Mouse (Mus musculus) hindbrain, embryonic 11.5 days (tissue): ENCODE results near the gene Elane. TPM values are rescaled to one million over a fixed set of nuclear protein-coding genes. Genes with fewer than 3 reads are reported as not detected.
A peak's percentile ranks its signal among the peaks of the same experiment; 100 is the strongest.
"Not testable (repeated sequence)": the region's sequence is repeated elsewhere in the genome, so short reads cannot be mapped to it uniquely, and the experiment has no call there.

ENCODE experiments used
- ATAC-seq: fragments of 200-750 bp; cut with Nextera tagmentation; 2 replicates; pipeline ENCODE4 v1.8.0; 2017; ENCODE audit warnings: mild to moderate bottlenecking, moderate TSS enrichment, moderate library complexity; ENCODE audit not compliant: low FRiP score
- DNase-seq: peaks from one replicate; pipeline ENCODE4 v3.0.0-alpha.2; 2015; ENCODE audit warnings: low spot score
- H3K27ac ChIP-seq: fragments of 300-500 bp; sonication (generic); 2 replicates; pipeline ENCODE4 v1.5.1; 2014; ENCODE audit warnings: mild to moderate bottlenecking, low read depth, low read length
- H3K27me3 ChIP-seq: fragments of 300-500 bp; sonication (generic); 2 replicates; pipeline ENCODE4 v1.6.1; 2014; ENCODE audit warnings: mild to moderate bottlenecking, low read length, moderate library complexity, mixed read lengths; ENCODE audit not compliant: control insufficient read depth, insufficient read depth
- H3K36me3 ChIP-seq: fragments of 300-500 bp; sonication (generic); 2 replicates; pipeline ENCODE4 v1.6.1; 2014; ENCODE audit warnings: mild to moderate bottlenecking, low read length, moderate library complexity, mixed read lengths; ENCODE audit not compliant: control insufficient read depth, insufficient read depth
- H3K4me1 ChIP-seq: fragments of 300-500 bp; sonication (generic); replicated peaks from 2 replicates; pipeline ENCODE4 v1.6.1; 2014; ENCODE audit warnings: low read length, mixed read lengths; ENCODE audit not compliant: control insufficient read depth, insufficient read depth
- H3K4me2 ChIP-seq: fragments of 300-500 bp; sonication (generic); replicated peaks from 2 replicates; pipeline ENCODE4 v1.6.1; 2014; ENCODE audit warnings: mild to moderate bottlenecking, low read depth, low read length
- H3K4me3 ChIP-seq: fragments of 300-500 bp; sonication (generic); 2 replicates; pipeline ENCODE4 v1.5.1; 2014; ENCODE audit warnings: low read depth, low read length
- H3K9ac ChIP-seq: fragments of 300-500 bp; sonication (generic); 2 replicates; pipeline ENCODE4 v1.6.1; 2014; ENCODE audit warnings: low read depth, low read length
- H3K9me3 ChIP-seq: fragments of 300-500 bp; sonication (generic); 2 replicates; pipeline ENCODE4 v1.6.1; 2016; ENCODE audit warnings: low read length; ENCODE audit not compliant: control insufficient read depth
- WGBS: fragments of 180-500 bp; shearing (Covaris S2); extraction: QIAGEN DNeasy Blood & Tissue Kit; methylation state at CpG from one replicate; pipeline ENCODE4 v1.1.7; 2014; 5-methylcytosine and 5-hydroxymethylcytosine counted together
- polyA plus RNA-seq: library from polyadenylated mRNA; unstranded; fragments of >200 nt; fragmentation: Nextera tagmentation; extraction: Ambion mirVana; gene quantifications from 2 replicates; pipeline ENCODE4 v1.2.1, GENCODE M21; 2014

The Elane gene
- polyA plus RNA-seq, 1 experiment from 2014 or later: not detected

- Histone ChIP-seq H3K27ac (no peak overlapping the region), H3K27me3 (peaks cover 14% of the 10 kb centered on the region), H3K9ac (no peak overlapping the region), H3K4me1 (0 out of 2 replicates have a peak, but pooled peaks cover 2% of the 10 kb centered on the region), H3K9me3 (no peaks in the 10 kb centered on the region), H3K4me3 (peak overlapping the region; percentile 6; the same call in 1 of the 2 replicates), H3K4me2 (peak overlapping the region; percentile 11; the same call in 1 of the 2 replicates), H3K36me3 (no peaks in the 10 kb centered on the region)
- 7% methylated on average over 22 of the region's 22 CpGs for WGBS
- ATAC-seq: no peak
- peak; percentile 34 for DNase-seq
These were observed 4.1 kb upstream of the Elane start for GRCm38 (mm10) chr10:79881981-79882380.

- DNase-seq (peak; percentile 89), ATAC-seq (0 out of 2 replicates have a peak, but pooled peaks have one; percentile 18)
- Histone ChIP-seq H3K36me3 (no peaks in the 10 kb centered on the region), H3K27me3 (peaks cover 14% of the 10 kb centered on the region), H3K9ac (0 out of 2 replicates have a peak overlapping the region, but pooled peaks have one; percentile 11), H3K4me1 (0 out of 2 replicates have a peak, but pooled peaks cover 2% of the 10 kb centered on the region), H3K4me3 (no peak overlapping the region), H3K27ac (no peak overlapping the region), H3K9me3 (no peaks in the 10 kb centered on the region), H3K4me2 (no peak overlapping the region)
- whole genome bisulfite sequencing: 15% methylated on average over 22 of the region's 22 CpGs
These were observed 2.6 kb upstream of the Elane start for GRCm38 (mm10) chr10:79883297-79884084.

GRCm38 (mm10) chr10:79884446-79884845, 1.6 kb upstream of the Elane start:
- no peaks in the 10 kb centered on the region for H3K36me3 ChIP-seq
- H3K27ac ChIP-seq: no peak overlapping the region
- H3K9ac ChIP-seq: peak overlapping the region; percentile 11; the same call in 1 of the 2 replicates
- peaks cover 14% of the 10 kb centered on the region for H3K27me3 ChIP-seq
- no peak overlapping the region for H3K4me3 ChIP-seq
- no peaks in the 10 kb centered on the region for H3K9me3 ChIP-seq
- H3K4me2 ChIP-seq: no peak overlapping the region
- 73% methylated on average over 4 of the region's 4 CpGs for WGBS
- DNase-seq (no peak), ATAC-seq (no peak)
- 0 out of 2 replicates have a peak, but pooled peaks cover 2% of the 10 kb centered on the region for H3K4me1 ChIP-seq

GRCm38 (mm10) chr10:79884938-79885337, 1.1 kb upstream of the Elane start:
- WGBS: 74% methylated on average over 2 of the region's 3 CpGs
- H3K36me3 ChIP-seq, H3K9me3 ChIP-seq, H3K9ac ChIP-seq, ATAC-seq, DNase-seq, H3K4me2 ChIP-seq, H3K27ac ChIP-seq, H3K4me3 ChIP-seq, H3K4me1 ChIP-seq: not testable (repeated sequence)
- peaks cover 14% of the 10 kb centered on the region for H3K27me3 ChIP-seq

GRCm38 (mm10) chr10:79886611-79887010, 564 bp downstream of the Elane start:
- DNase-seq (no peak), ATAC-seq (no peak)
- H3K4me2 ChIP-seq: no peak overlapping the region
- H3K4me1 ChIP-seq: 0 out of 2 replicates have a peak, but pooled peaks cover 2% of the 10 kb centered on the region
- no peak overlapping the region for H3K9ac ChIP-seq
- H3K4me3 ChIP-seq: no peak overlapping the region
- WGBS: 83% methylated on average over 8 of the region's 8 CpGs
- no peaks in the 10 kb centered on the region for H3K9me3 ChIP-seq
- no peaks in the 10 kb centered on the region for H3K36me3 ChIP-seq
- no peak overlapping the region for H3K27ac ChIP-seq
- H3K27me3 ChIP-seq: peaks cover 12% of the 10 kb centered on the region

- H3K4me1 ChIP-seq: no peaks in the 10 kb centered on the region
- H3K27ac ChIP-seq: no peak overlapping the region
- no peak overlapping the region for H3K4me3 ChIP-seq
- DNase-seq (no peak), ATAC-seq (no peak)
- H3K9me3 ChIP-seq: no peaks in the 10 kb centered on the region
- no peaks in the 10 kb centered on the region for H3K27me3 ChIP-seq
- no peaks in the 10 kb centered on the region for H3K36me3 ChIP-seq
- 92% methylated on average over 2 of the region's 2 CpGs for WGBS
- H3K4me2 ChIP-seq: no peak overlapping the region
- H3K9ac ChIP-seq: no peak overlapping the region
These were observed 3.3 kb downstream of the Elane start for GRCm38 (mm10) chr10:79889386-79889785.

- no peaks in the 10 kb centered on the region for H3K27me3 ChIP-seq
- H3K9me3 ChIP-seq: no peaks in the 10 kb centered on the region
- no peaks in the 10 kb centered on the region for H3K4me1 ChIP-seq
- DNase-seq: no peak
- no peak within 1 kb of the TSS for H3K4me3 ChIP-seq
- 43% methylated on average over 5 of the region's 5 CpGs for WGBS
- H3K27ac ChIP-seq: no peak within 1 kb of the TSS
- H3K9ac ChIP-seq: no peak within 1 kb of the TSS
- no peak for ATAC-seq
- no peaks in the 10 kb centered on the region for H3K36me3 ChIP-seq
- no peak within 1 kb of the TSS for H3K4me2 ChIP-seq
These were observed 4.6 kb downstream of the Elane start, which contains the start of gene Cfd for GRCm38 (mm10) chr10:79890670-79891069. Cfd (plus strand) TSS chr10:79890853.

GRCm38 (mm10) chr10:79892451-79893118, 6.5 kb downstream of the Elane start:
- peak; percentile 62 for ATAC-seq
- not testable (repeated sequence) for H3K4me1 ChIP-seq, H3K27me3 ChIP-seq, H3K9me3 ChIP-seq, H3K27ac ChIP-seq, H3K36me3 ChIP-seq, H3K4me3 ChIP-seq, H3K4me2 ChIP-seq, H3K9ac ChIP-seq
- peak; percentile 91 for DNase-seq
- 44% methylated on average over 22 of the region's 22 CpGs for WGBS
